Mouse (Mus musculus) left cerebral cortex, adult 6 months (tissue): ENCODE data around the gene Olfr777. TPM values are rescaled to one million over a fixed set of nuclear protein-coding genes. Genes with fewer than 3 reads are reported as not detected.

Experiments used
- long read RNA-seq, 2 experiments: library from polyadenylated mRNA; unstranded; transcript quantifications; one replicate each; pipeline ENCODE4 v2.0.0; 2019 to 2020
- polyA plus RNA-seq: library from polyadenylated mRNA; unstranded; fragments of <200 nt; fragmentation: Nextera tagmentation; gene quantifications from 2 replicates; pipeline ENCODE4 v1.2.3, GENCODE M21; 2021

Gene Olfr777
- polyA plus RNA-seq: not detected in 2 replicates
- long read RNA-seq, experiment 1: 0 reads
- long read RNA-seq, experiment 2: 0 reads

GRCm38 (mm10) chr10:129271081-129271535 is at the start of gene Olfr777:
Gene Olfr777 (minus strand): TSS chr10:129271485.

DNA sequence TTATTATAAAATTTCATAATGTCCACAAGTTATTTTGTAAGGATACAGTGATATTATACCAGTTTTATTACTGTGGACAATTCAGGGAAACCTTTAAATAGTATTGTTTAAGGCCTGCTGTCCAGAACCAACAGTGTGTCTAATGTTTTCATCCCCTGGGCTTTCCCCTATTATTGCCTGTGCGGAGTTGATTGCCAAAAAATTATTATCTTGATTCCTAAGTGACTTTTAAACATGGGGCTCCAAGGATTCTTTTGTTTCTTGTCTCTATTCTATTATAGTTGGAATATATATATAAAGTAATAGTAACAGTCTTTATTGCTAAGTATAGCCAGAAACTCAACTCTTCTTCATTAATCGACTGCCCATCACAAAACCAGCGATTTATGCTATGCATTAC is 46.5 kb upstream of the Olfr777 start, which contains the start of gene Olfr780:
Olfr780 (plus strand) TSS at position 301 of the 400 bp plus-strand sequence.

DNA sequence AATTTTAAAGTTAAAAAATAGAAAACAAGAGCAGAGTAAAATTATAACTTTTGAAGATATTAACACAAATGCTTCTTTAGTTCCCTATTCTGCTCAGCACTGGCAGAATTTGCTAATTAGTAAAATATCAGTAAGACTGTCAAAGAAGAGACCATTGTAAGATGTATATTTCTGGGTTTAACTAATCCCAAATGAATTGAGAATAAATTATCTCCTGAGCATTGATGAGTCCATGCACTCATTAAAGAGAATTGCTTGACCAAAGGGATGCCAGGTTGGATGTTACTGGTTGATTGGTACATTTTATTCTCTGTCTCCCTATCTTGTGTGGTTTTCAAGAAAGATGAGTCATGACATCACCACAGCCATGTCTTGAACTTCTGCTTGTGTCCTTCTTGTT is 12.5 kb downstream of the Olfr777 start, which contains the start of gene Olfr776:
Olfr776 (plus strand) TSS at position 301 of the 400 bp plus-strand sequence.

DNA sequence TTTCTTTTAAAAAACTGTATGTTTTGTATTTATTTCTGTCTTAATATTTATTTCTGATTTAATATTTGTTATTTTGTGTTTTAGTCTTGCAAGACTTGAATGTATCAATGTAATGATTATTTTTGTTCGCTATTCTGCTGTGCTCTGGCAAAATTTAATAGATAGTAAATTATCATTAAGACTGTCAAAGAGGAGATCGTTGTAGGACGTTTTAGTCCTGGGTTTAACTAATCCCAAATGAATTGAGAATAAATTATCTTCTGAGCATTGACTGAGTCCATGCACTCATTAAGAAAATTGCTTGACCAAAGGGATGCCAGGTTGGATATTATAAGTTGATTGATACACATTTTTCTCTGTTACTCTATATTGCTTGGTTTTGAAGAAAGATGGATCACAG is 23.2 kb downstream of the Olfr777 start, which contains the start of gene Olfr775:
Olfr775 (plus strand) TSS at position 301 of the 400 bp plus-strand sequence.

DNA sequence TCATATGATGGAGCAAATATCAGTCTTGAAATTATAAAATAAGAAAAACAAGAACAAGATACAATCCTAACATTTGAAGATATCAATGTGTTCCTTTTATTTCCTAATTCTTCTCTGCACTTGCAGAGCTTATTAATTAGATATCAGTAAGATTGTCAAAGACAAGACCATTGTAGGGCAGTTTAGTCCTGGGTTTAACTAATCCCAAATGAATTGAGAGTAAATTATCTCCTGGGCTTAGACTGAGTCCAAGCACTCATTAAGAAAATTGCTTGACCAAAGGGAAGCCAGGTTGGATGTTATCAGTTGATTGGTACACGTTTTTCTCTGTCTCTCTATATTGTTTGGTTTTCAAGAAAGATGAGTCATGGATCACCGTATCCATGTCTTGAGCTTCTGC is 35.4 kb downstream of the Olfr777 start, which contains the start of gene Olfr774:
Olfr774 (plus strand) TSS at position 301 of the 400 bp plus-strand sequence.

Other genes starting within 250 kb of the Olfr777 start
- gene Olfr764-ps1, start 231.6 kb downstream of the Olfr777 start, polyA plus RNA-seq: not detected in 2 replicates
- gene Olfr765, start 221.5 kb downstream of the Olfr777 start, polyA plus RNA-seq: not detected in 2 replicates
- gene Olfr766-ps1, start 202.5 kb downstream of the Olfr777 start, polyA plus RNA-seq: not detected in 2 replicates
- not detected in 2 replicates for gene Olfr767, start 188.6 kb downstream of the Olfr777 start, polyA plus RNA-seq
- gene Olfr768, start 172.1 kb downstream of the Olfr777 start, polyA plus RNA-seq: not detected in 2 replicates
- not detected in 2 replicates for gene Olfr769, start 153.6 kb downstream of the Olfr777 start, polyA plus RNA-seq
- gene Olfr770, start 132.5 kb downstream of the Olfr777 start, polyA plus RNA-seq: not detected in 2 replicates
- gene Olfr771, start 106.7 kb downstream of the Olfr777 start, polyA plus RNA-seq: not detected in 2 replicates
- gene Olfr772, start 93.6 kb downstream of the Olfr777 start, polyA plus RNA-seq: not detected in 2 replicates
- gene Olfr773, start 84.1 kb downstream of the Olfr777 start, polyA plus RNA-seq: not detected in 2 replicates
- not detected in 2 replicates for gene Olfr774, start 35.3 kb downstream of the Olfr777 start, polyA plus RNA-seq
- not detected in 2 replicates for gene Olfr775, start 23.1 kb downstream of the Olfr777 start, polyA plus RNA-seq
- gene Olfr776, start 12.4 kb downstream of the Olfr777 start, polyA plus RNA-seq: not detected in 2 replicates
- not detected in 2 replicates for gene Olfr780, start 46.6 kb upstream of the Olfr777 start, polyA plus RNA-seq
- gene Olfr781, start 57.4 kb upstream of the Olfr777 start, polyA plus RNA-seq: not detected in 2 replicates
- not detected in 2 replicates for gene Olfr782, start 77.4 kb upstream of the Olfr777 start, polyA plus RNA-seq
- 0.04 and 0.06 TPM in 2 replicates for gene Olfr784, start 112.6 kb upstream of the Olfr777 start, polyA plus RNA-seq
- not detected in 2 replicates for gene Olfr785, start 133.9 kb upstream of the Olfr777 start, polyA plus RNA-seq
- gene Olfr786, start 155.8 kb upstream of the Olfr777 start, polyA plus RNA-seq: not detected in 2 replicates
- not detected in 2 replicates for gene Olfr787, start 190.4 kb upstream of the Olfr777 start, polyA plus RNA-seq
- not detected in 2 replicates for gene Olfr788, start 199.5 kb upstream of the Olfr777 start, polyA plus RNA-seq
- not detected in 2 replicates for gene Olfr789, start 213.3 kb upstream of the Olfr777 start, polyA plus RNA-seq
- not detected in 2 replicates for gene Olfr790, start 227.0 kb upstream of the Olfr777 start, polyA plus RNA-seq